Mouse (Mus musculus) megakaryocyte, adult 5-6 weeks (primary cell): Measurements from ENCODE around the gene Ly6g6c. TPM values are rescaled to one million over a fixed set of nuclear protein-coding genes. Genes with fewer than 3 reads are reported as not detected.

ENCODE experiments used
- ATAC-seq: 2 replicates; pipeline ENCODE4 v1.8.0; 2016; ENCODE audit warnings: mild to moderate bottlenecking, inconsistent platforms; ENCODE audit not compliant: poor library complexity, severe bottlenecking
- total RNA-seq, 2 experiments: library from RNA; stranded (forward) in 1 of 2; stranded (reverse) in 1 of 2; fragments of 153-499, 151-499 nt in 1 of 2; fragments of 221-1000, 200-1000 nt in 1 of 2; gene quantifications; 2 replicates each; pipeline versions ENCODE4 v1.2.3 to v1.2.4; 2015 to 2017

Ly6g6c gene
- not detected in 2 replicates for total RNA-seq (2015)
- not detected in 2 replicates for total RNA-seq (2017)

GRCm38 (mm10) chr17:35064951-35065947, at the start of gene Ly6g6c:
Ly6g6c (plus strand) TSS chr17:35065388.
- ATAC-seq = peak; percentile 76

- no peak for ATAC-seq
These were observed 48.8 kb upstream of the Ly6g6c start, which contains the start of gene Vwa7 for GRCm38 (mm10) chr17:35016376-35016775. Vwa7 (plus strand) TSS chr17:35016579.

- ATAC-seq = no peak
These were observed 48.1 kb upstream of the Ly6g6c start for GRCm38 (mm10) chr17:35016791-35017705.

- ATAC-seq = no peak
These were observed 47.5 kb upstream of the Ly6g6c start for GRCm38 (mm10) chr17:35017706-35018030.

GRCm38 (mm10) chr17:35018171-35018570, 47.0 kb upstream of the Ly6g6c start:
- ATAC-seq = no peak

GRCm38 (mm10) chr17:35019894-35020293, 45.3 kb upstream of the Ly6g6c start:
- ATAC-seq = no peak

GRCm38 (mm10) chr17:35020551-35020950, 44.6 kb upstream of the Ly6g6c start:
- ATAC-seq = no peak

- peak; percentile 76 for ATAC-seq
These were observed 43.9 kb upstream of the Ly6g6c start for GRCm38 (mm10) chr17:35021163-35021808.

- no peak for ATAC-seq
These were observed 43.2 kb upstream of the Ly6g6c start for GRCm38 (mm10) chr17:35021842-35022477.

- ATAC-seq = no peak
These were observed 42.6 kb upstream of the Ly6g6c start for GRCm38 (mm10) chr17:35022541-35023060.

- ATAC-seq = no peak
These were observed 42.0 kb upstream of the Ly6g6c start for GRCm38 (mm10) chr17:35023221-35023620.

- peak; percentile 83 for ATAC-seq
These were observed 41.4 kb upstream of the Ly6g6c start for GRCm38 (mm10) chr17:35023756-35024155.

- ATAC-seq = no peak
These were observed 40.9 kb upstream of the Ly6g6c start for GRCm38 (mm10) chr17:35024261-35024660.

GRCm38 (mm10) chr17:35024691-35025488, 40.3 kb upstream of the Ly6g6c start:
- ATAC-seq = no peak

- no peak for ATAC-seq
These were observed 39.0 kb upstream of the Ly6g6c start for GRCm38 (mm10) chr17:35026206-35026605.

- no peak for ATAC-seq
These were observed 37.7 kb upstream of the Ly6g6c start, which contains the start of gene Sapcd1 for GRCm38 (mm10) chr17:35027277-35028068. Sapcd1 (minus strand) TSS chr17:35028016.

GRCm38 (mm10) chr17:35028315-35028714, 36.9 kb upstream of the Ly6g6c start:
- no peak for ATAC-seq
